Mouse (Mus musculus) kidney, adult 10 weeks (tissue): ENCODE data around the gene Ints3. TPM values are rescaled to one million over a fixed set of nuclear protein-coding genes. Genes with fewer than 3 reads are reported as not detected.

Experiments
- polyA plus RNA-seq: library from polyadenylated mRNA; stranded (reverse); fragments of 350-450 nt; fragmentation: Illumina TruSeq; extraction: RNeasy Lipid Tissue Mini Kit (QIAGEN cat#74804); gene quantifications from one replicate; pipeline ENCODE4 v1.2.3, GENCODE M21; 2014; ENCODE audit warnings: low read depth, low replicate concordance

Gene Ints3
- 10.3 TPM for polyA plus RNA-seq

DNA sequence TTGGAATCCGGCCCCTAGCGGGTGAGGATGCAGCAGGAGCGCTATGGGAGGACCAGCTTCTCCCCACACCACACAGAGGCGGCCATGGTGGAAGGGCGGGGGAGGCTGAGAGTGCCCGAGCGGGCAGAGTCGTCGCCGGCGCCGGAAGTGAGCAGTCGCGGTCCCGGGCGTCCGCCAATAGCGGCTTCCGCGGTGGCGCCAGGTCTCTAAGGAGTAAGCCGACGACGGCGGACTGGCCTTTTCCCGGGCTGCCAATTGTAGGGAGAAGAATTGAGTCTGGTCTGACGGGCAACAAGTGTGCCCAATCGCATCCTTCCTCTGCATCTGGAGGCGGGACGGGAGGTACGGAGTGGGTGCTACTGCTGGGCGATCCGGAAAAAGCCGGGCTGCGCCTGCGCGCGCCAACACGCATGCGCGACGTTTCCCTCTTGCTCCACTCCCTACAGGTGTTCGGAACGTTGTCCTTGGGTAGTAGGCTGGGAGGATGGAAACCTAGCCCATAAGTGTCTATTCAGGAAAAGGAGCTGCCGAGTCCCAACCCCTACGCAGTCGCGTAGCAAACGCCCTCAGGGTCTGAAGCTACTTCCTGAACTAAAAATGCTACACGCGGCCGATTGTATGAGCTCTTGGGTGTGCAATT, at the start of gene Ints3:
TSS of gene Ints3 (minus strand) at position 242 of the 640 bp plus-strand sequence.

GRCm38 (mm10) chr3:90475831-90476611, 42.6 kb upstream of the Ints3 start, which contains the start of gene Ilf2:
Ilf2 (plus strand) TSS chr3:90476126.

DNA sequence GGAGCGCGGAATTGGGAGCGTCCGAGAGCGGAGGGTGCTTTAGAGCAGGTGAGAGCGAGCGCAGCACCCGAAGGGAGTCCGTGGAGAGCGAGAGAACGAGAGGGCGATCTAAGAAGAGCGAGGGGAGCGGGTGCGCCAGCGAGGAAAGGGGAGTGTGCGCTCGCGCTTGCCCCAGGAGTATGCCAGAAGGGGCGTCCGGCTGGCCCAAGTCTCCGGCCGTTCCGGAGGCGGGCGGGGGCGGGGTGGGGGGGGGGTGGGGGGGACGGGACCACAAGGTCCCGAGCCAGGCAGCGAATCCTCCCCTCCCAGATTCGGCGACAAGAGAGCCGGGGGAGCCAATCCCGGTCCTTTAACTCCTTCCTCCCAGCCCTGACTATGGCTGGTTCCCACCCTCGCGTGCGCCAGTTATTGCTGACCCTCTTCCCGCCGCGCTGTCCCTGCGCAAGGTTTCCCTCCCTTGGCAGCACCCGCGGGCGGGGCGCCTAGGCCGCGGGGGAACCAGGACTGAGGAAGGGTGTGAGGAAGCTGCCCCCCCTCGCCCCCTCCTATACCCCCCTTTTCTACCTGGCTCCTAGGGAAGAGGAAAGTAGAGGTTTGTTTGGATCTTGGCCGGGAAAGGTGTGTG, 32.4 kb upstream of the Ints3 start, which contains the start of gene Npr1:
TSS of gene Npr1 (minus strand) at position 181 of the 625 bp plus-strand sequence.

DNA sequence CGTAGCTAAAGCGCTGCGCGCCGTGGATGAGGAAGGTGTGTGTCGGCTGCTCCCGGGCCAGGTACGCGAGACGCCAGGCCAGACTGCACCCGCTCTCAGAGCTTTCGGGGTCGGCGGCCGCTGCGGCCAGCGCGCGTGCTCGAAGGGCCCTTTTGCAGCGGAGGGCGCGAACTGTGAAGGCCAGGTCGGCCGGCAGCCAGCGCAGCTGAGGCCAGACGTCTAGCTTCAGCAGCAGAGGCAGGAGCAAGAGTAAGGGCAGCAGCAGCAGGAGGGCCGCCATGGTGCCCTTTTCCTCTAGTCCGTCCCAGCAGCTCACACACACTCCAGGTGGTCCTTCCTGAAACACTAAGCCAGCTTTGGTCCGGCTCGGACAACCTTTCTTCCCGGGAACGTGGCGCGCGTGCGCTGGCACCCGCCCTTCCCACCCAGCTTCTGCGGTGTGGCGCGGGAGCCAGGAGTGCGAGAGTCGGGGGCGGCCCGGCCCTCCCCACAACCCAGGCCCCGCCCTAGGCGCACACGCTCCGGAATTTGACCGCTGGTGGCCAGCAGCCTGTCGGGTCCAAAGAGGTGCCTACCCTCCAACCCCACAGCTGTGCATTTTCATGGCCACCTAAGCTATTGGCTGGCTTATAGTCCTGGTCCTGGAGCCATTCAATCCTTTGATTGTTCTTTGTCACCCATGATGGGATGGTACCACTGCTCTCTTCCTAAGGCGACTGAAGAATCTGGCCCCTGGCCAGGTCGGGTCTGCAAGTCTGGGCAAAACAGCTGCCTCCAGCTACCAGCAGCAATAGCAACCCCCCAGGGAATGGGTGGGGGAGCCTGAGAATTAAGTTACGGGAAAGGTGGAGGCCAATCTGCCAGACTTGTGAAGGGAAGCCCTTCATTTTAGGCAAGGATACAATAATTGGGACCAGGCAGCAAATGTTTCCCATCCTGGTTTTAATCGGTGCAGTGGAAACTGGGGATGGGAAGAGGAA, 43.6 kb downstream of the Ints3 start, which contains the start of gene Slc27a3:
TSS of gene Slc27a3 (minus strand) at position 428 of the 980 bp plus-strand sequence.

Other genes starting within 250 kb of the Ints3 start
- 1,276 TPM for gene Rps27, start 220.0 kb downstream of the Ints3 start, polyA plus RNA-seq
- 6.3 TPM for gene Rab13, start 219.9 kb downstream of the Ints3 start, polyA plus RNA-seq
- 143 TPM for gene Jtb, start 202.0 kb downstream of the Ints3 start, polyA plus RNA-seq
- gene Creb3l4, start 190.1 kb downstream of the Ints3 start, polyA plus RNA-seq = 0.32 TPM
- gene Slc39a1, start 185.4 kb downstream of the Ints3 start, polyA plus RNA-seq = 60.1 TPM
- gene Crtc2, start 179.5 kb downstream of the Ints3 start, polyA plus RNA-seq = 6.4 TPM
- gene Dennd4b, start 168.4 kb downstream of the Ints3 start, polyA plus RNA-seq = 0.69 TPM
- 25.6 TPM for gene Gatad2b, start 140.4 kb downstream of the Ints3 start, polyA plus RNA-seq
- not detected for gene Slc27a3, start 43.7 kb downstream of the Ints3 start, polyA plus RNA-seq
- gene Npr1, start 32.2 kb upstream of the Ints3 start, polyA plus RNA-seq = 16.3 TPM
- gene Ilf2, start 42.5 kb upstream of the Ints3 start, polyA plus RNA-seq = 49.2 TPM
- 60.7 TPM for gene Snapin, start 57.4 kb upstream of the Ints3 start, polyA plus RNA-seq
- 113 TPM for gene Chtop, start 75.9 kb upstream of the Ints3 start, polyA plus RNA-seq
- gene S100a1, start 80.8 kb upstream of the Ints3 start, polyA plus RNA-seq = 244 TPM
- 9.5 TPM for gene S100a13, start 80.8 kb upstream of the Ints3 start, polyA plus RNA-seq
- gene S100a14, start 93.2 kb upstream of the Ints3 start, polyA plus RNA-seq = not detected
- gene S100a16, start 103.6 kb upstream of the Ints3 start, polyA plus RNA-seq = 42.3 TPM
- gene S100a3, start 127.0 kb upstream of the Ints3 start, polyA plus RNA-seq = not detected
- not detected for gene S100a2, start 156.6 kb upstream of the Ints3 start, polyA plus RNA-seq
- not detected for gene Gm42674, start 168.3 kb upstream of the Ints3 start, polyA plus RNA-seq
- gene S100a4, start 170.1 kb upstream of the Ints3 start, polyA plus RNA-seq = 4.2 TPM
- gene S100a5, start 174.9 kb upstream of the Ints3 start, polyA plus RNA-seq = not detected
- 28.2 TPM for gene S100a6, start 179.3 kb upstream of the Ints3 start, polyA plus RNA-seq
- not detected for gene S100a7a, start 220.4 kb upstream of the Ints3 start, polyA plus RNA-seq
- 2.2 TPM for gene S100a8, start 235.4 kb upstream of the Ints3 start, polyA plus RNA-seq